Mouse (Mus musculus) c-Kit-positive CD71-negative TER-119-negative erythroid progenitor cells, embryonic 14.5 days (primary cell): ENCODE data around the gene Best2.
A peak's percentile ranks its signal among the peaks of the same experiment; 100 is the strongest.

Source experiments
- DNase-seq: peaks from one replicate; pipeline ENCODE4 v3.0.0-alpha.2; 2013; ENCODE audit warnings: low read depth

Gene Best2

DNA sequence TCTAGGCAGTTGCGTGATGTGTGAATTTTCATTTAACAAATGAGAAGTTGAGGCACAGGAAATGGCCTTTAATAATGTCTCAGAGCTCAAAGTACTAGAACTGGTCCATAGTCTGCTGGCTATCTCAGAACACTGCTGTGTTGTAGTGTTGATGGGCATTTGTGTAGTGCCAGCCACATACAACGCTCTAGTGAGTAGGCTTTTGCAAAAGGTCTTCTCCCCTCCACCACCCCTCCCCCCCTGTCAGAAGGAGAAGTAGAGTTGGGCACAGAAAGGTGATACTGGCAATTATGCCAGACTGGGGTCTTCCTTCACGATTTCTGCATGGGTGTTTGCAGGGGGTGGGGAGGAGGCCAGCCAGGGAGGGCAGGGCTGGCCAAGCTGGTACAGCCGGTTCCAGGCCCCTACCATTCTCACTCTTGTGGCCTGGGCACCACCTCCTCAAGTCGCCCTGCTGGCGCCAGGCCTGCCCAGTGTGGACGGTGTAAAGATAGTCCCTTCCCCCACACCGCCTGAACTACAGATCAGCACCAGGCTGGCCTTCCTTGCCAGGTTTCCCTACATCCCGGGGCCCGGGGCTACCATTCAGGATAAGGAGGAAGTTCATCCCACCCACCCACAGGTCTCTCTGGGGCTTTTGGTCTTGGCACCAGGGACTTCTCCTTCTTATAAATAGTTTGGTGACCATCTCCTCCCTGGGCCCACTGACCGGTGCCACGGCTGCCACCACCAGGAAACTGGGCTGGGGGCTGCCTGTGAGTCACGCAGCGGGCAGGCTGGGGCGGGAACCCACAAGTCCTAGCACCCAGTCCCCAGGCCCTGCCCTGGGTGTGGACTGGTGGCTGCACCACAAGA lies 32.5 kb downstream of the Best2 start:
- no peak for DNase-seq

- no peak for DNase-seq
These were observed 33.5 kb downstream of the Best2 start for GRCm38 (mm10) chr8:84980622-84981358.

DNA sequence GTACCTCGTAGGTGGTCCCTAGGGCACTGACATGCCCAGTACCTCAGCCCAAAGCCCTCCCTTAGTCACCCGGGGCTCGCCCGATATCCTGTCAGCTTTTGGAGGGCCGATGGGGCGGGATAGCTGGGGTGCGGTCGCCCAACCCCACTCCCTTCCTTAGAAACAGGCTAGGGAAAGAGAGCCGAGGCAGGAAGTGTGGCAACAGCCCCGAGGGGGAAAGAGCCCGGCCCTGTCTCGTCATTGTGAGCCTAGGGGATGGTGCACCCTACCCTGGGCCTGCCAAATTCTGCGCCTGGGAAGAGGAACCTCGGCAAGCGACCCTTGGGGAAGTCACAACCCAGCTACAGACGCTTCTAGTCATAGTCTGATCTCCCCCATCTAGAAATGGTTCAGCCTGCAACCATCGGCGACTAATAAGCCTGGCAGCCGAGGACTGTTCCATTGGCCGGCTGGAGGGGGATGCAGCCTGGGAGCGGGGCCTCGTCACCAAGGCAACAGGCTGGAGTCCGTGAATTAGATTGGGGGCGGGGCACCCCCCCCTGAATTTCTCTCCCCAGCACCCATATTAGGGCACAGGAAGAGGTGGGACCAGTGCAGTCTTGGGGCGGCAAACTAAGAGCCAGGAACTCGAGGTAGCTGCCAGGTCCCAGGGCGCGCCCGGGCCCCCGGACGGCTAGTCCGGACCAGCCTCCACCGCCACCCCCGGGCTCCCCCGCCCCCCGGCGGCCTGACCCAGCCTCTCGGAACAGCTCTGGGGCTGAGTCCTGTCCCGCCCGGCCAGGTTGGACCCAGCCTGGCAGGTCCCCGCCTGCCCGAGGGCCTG lies 34.5 kb downstream of the Best2 start:
- peak; percentile 91 for DNase-seq

- DNase-seq = peak; percentile 94
These were observed 35.9 kb downstream of the Best2 start, which contains the start of gene Junb for GRCm38 (mm10) chr8:84978248-84978940. Junb (minus strand) TSS chr8:84978718.

DNA sequence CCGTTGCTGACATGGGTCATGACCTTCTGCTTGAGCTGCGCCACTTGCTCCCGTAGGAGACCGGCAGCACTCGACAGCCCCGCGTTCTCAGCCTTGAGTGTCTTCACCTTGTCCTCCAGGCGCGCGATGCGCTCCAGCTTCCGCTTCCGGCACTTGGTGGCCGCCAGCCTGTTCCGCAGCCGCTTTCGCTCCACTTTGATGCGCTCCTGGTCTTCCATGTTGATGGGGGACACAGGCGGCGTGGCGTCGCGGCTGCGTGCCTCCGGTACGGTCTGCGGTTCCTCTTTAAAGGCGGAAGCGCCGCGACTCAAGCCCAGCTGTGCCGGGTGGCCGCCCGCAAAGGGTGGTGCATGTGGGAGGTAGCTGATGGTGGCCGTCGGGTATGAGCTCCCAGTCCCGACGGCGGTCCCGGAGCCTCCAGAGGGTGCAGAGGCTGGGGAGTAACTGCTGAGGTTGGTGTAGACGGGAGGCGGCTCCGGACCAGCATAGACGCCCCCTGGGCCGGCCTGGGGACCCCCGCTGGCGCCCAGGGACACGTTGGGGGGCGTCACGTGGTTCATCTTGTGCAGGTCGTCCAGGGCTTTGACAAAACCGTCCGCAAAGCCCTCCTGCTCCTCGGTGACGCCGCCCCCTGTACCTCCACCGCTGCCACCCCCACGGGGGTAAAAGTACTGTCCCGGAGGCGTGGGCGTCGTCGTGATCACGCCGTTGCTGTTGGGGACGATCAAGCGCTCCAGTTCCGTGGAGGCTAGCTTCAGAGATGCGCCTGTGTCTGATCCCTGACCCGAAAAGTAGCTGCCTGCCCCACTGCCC lies 36.7 kb downstream of the Best2 start:
- DNase-seq = no peak

GRCm38 (mm10) chr8:84976763-84977434 lies 37.4 kb downstream of the Best2 start:
- no peak for DNase-seq

- peak; percentile 92 for DNase-seq
These were observed 38.1 kb downstream of the Best2 start for GRCm38 (mm10) chr8:84976031-84976762.

- DNase-seq = no peak
These were observed 38.9 kb downstream of the Best2 start for GRCm38 (mm10) chr8:84975434-84975833.

DNA sequence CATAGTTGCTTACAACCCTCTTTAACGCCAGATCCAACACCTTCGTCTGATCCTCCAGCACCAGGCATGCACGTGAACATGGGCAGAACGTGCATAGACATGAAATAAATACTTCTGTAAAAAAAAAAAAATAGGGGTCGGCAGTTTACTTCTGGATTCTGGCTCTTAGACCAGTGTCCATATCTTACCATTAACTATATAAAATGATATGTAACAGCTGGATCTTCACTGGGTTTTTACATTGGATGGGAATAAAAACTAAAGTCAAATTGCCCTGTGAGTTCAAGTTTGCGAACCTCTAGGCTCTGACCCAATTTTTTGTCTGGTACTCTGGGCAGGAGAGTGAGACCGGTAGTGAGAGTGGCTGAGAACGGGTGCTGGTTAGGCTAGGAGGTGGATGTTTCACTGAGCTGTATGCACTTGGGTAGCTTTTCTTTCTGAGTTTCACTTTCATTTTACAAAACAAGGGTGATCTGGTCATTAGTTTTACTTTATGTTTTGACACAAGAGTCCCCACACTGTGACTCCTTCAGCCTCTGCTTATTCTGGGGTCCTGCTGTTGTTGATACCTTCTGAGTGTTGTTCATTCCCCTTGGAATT lies 39.7 kb downstream of the Best2 start:
- no peak for DNase-seq

DNA sequence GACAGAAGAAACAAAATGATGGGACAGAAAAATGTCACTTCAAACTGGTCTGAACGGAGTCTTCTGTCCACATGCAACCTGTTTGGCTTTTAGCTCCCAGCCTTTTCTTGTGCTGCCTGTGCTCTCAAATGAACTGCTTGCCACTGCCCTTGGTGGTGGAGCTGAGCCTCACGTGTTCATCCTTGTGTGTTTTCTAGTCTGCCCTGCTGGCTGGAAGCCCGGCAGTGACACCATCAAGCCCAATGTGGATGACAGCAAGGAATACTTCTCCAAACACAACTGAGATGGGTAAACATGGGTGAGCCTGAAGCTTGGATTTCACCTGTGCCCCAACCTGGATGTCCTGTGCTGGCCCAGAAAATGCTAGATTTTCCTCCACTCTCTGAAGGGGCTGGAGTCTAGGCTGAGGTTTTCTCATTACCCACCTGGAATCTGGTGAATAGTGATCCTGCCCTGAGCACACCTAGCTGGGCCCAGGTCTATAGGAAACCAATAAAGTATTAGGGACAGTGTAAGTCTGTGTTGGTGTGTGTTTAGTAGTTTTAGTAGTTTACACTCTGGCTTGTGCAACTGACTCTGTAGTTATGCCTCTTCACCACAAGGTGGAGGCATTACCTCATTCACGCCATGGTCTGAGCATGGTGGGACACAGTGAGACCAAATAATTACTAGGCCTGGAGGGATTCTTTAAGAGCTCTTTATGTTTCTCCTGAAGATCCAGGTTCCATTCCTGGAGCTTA lies 40.4 kb downstream of the Best2 start:
- no peak for DNase-seq

GRCm38 (mm10) chr8:84973079-84973478 lies 41.3 kb downstream of the Best2 start:
- no peak for DNase-seq

DNA sequence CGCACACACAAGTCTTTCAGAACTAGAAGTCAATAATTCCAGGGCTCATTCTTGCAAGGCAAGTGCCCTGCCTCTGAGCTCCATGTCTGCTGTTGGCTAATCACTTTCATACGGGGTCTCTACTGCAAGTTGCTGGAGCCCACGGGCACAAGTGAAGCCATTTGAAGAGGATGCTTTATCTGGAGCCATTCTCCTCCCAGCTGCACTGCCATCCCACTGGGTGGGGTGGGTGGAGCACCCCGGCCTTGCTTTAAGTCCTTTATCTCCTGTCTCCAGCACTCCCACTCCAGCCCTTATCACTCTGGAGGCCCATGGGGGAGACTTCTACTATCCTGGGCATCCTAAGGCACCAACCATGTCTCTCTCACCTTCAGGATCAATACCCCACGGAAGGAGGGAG lies 43.4 kb downstream of the Best2 start:
- no peak for DNase-seq

- no peak for DNase-seq
These were observed 44.1 kb downstream of the Best2 start for GRCm38 (mm10) chr8:84970135-84970790.

DNA sequence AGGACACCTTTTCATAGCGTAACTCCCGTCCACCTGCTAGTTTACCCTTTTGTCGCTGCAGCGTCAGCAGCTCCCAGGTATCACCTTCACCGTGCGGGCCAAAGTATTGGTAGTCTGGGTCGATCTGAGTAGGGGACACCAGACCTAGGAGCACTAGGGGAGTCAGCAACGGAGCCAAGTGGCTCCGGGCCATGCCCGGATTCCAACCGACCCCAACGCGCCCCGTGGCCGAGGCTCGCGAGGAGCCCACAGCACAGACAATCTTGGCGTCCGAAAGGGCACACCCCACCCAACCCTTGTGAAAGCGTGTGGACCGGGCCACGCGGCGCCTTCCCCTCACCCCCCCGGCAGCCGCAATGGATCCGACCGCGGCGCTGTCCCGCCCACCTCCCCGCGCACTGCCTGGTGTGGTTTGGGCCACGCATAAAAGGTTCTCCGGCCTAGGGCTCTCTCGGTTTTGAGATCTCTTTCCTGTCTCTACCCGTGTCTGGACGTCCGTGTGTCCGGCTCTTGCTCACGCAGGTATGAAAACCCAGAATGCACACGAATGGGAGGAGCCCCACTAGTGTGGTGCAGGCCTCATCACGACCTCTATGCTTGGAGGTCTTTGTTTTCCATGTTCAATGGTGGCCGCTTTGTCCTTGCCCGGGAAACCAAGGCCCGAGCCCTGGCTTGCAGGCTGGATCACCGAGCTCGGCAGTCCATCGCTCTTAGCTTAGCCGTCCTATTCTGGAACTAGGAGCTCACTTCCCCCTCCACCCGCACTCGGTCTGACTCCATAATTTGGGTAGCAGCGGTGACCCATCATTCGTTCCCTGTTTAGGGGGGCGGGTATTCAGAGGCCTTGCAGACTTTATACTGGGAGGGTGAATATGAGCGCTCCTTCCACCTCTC lies 44.8 kb downstream of the Best2 start, which contains the start of the genes Gm49661, Prdx2 and Rnaseh2a:
Gene Gm49661 (minus strand): TSS at position 193 of the 894 bp plus-strand sequence.
Gene Prdx2 (plus strand): TSS at position 347 of the 894 bp plus-strand sequence.
Gene Rnaseh2a (minus strand): TSS at position 527 of the 894 bp plus-strand sequence.
- no peak for DNase-seq

DNA sequence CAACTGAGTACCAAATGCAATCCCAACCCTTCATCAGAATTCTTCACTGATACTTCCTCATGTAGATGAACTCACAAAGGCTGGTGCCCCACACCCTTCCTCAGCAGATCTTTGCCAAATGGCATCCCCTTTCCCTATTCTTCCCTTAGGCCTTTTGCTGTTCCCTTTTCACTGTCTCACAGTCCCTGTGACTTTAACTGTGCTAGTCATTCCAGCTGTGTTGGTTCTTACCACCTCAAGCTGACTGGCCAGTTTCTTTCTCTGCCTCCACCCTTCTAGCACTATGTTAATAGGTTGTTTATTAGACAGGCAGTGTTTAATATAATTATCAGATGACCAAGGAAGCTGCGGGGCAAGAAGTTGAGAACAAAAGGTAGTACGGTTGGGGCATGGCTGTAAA lies 45.7 kb downstream of the Best2 start:
- no peak for DNase-seq

DNA sequence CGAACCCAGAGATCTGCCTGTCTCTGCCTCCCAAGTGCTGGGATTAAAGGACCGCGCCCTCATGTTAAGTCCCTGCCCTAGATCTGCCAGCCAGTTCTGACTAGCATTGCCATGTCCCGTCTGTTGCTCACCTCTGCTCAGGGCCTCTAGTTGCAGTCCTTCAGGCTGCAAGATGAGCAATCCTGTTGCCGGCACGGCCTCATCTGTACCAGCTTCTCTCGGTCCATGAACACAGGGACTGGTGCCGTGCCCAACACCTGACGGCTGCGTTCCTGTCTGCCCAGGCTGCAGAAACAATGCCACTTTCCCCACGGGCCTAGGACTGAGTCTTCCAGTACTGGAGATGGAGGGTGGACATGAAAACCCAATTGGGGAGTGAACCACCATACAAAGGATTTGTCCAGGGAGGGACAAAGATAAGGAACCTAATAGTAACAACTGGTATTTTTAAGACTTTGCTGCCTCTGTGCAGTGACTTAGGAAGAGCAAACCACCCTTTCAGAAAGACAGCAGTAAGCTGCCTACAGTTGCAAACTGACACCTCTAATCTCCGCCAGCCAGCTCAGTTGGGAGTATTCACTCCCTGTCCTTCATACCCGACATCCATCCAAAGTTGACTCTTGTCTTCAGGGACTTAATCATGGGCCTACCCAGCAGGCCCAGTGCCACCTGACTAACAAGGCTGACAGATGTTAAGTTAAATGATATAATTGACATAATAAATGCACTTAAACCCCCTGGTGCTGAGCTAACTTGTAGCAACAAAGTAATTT lies 46.6 kb downstream of the Best2 start:
- DNase-seq = no peak
